Mouse (Mus musculus) C2C12 (cell line): Measurements from ENCODE around the gene 2410137M14Rik. TPM values are rescaled to one million over a fixed set of nuclear protein-coding genes. Genes with fewer than 3 reads are reported as not detected.
A peak's percentile ranks its signal among the peaks of the same experiment; 100 is the strongest.

Experiments
- H3K27me3 ChIP-seq: one replicate; pipeline ENCODE4 v1.6.1; 2011; ENCODE audit not compliant: control insufficient read depth, insufficient read depth, insufficient read length
- H3K36me3 ChIP-seq: one replicate; pipeline ENCODE4 v1.6.1; 2011; ENCODE audit not compliant: control insufficient read depth, insufficient read depth
- H3K4me3 ChIP-seq: one replicate; pipeline ENCODE4 v1.5.1; 2011; ENCODE audit warnings: mild to moderate bottlenecking, control low read depth; ENCODE audit not compliant: poor library complexity, insufficient read depth, severe bottlenecking
- H3K79me2 ChIP-seq: one replicate; pipeline ENCODE4 v1.6.1; 2011; ENCODE audit not compliant: control insufficient read depth, insufficient read depth
- H3K79me3 ChIP-seq: one replicate; pipeline ENCODE4 v1.6.1; 2011; ENCODE audit warnings: low read depth, control low read depth
- H3ac ChIP-seq: one replicate; pipeline ENCODE3; 2011; ENCODE audit warnings: low read depth; ENCODE audit not compliant: control insufficient read depth, insufficient read length
- CEBPB ChIP-seq: IDR thresholded peaks from one replicate; pipeline ENCODE4 v1.6.1; 2011; ENCODE audit warnings: low read depth, mild to moderate bottlenecking, control low read depth, moderate library complexity
- CTCF ChIP-seq: IDR thresholded peaks from one replicate; pipeline ENCODE4 v1.5.1; 2011; ENCODE audit not compliant: control insufficient read depth, insufficient read depth, insufficient read length
- FOSL1 ChIP-seq: IDR thresholded peaks from one replicate; pipeline ENCODE4 v1.8.0; 2011; ENCODE audit warnings: mild to moderate bottlenecking, low read length; ENCODE audit not compliant: poor library complexity, insufficient read depth, severe bottlenecking
- MAX ChIP-seq: IDR thresholded peaks from one replicate; pipeline ENCODE4 v1.6.1; 2011; ENCODE audit warnings: mild to moderate bottlenecking, control low read depth
- MYOD1 ChIP-seq: IDR thresholded peaks from one replicate; pipeline ENCODE4 v1.6.1; 2011; ENCODE audit warnings: low read depth; ENCODE audit not compliant: control insufficient read depth, insufficient read length
- MYOG ChIP-seq: IDR thresholded peaks from one replicate; pipeline ENCODE4 v1.6.1; 2011; ENCODE audit not compliant: control insufficient read depth, insufficient read length; ENCODE audit errors: extremely low read depth
- USF1 ChIP-seq: IDR thresholded peaks from one replicate; pipeline ENCODE4 v1.6.1; 2011; ENCODE audit warnings: low read depth, mild to moderate bottlenecking, control low read depth, moderate library complexity
- polyA plus RNA-seq: library from polyadenylated mRNA; unstranded; fragments of >200 nt; fragmentation: generic; extraction: Trizol; gene quantifications from one replicate; pipeline ENCODE4 v1.2.1, GENCODE M21; 2012; ENCODE audit warnings: missing spikeins

2410137M14Rik gene
- polyA plus RNA-seq, 1 experiment: not detected

DNA sequence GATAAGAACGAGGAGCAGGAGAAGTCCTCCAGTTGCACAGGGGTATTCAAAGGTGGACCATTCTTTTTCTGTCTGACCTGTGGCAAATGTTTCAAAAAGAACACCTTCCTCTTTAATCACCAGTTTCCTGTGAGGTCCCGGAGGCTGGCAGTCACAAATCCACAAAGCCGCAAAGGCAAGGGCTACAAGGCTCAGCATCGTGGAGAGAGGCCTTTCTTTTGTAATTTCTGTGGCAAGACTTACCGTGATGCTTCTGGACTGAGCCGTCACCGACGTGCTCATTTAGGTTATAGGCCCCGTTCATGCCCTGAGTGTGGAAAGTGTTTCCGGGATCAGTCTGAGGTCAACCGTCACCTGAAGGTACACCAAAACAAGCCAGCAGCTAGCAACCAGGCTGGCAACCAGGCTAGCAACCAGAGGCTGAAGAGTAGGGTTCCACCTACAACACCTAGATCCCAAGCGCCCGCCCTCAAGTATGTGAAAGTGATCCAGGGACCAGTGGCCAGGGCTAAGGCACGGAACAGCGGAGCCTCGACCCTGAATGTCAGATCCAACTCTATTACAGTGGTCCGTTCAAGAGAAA is 28.5 kb upstream of the 2410137M14Rik start:
- Histone ChIP-seq H3K79me2 (no peaks in the 10 kb centered on the region), H3K4me3 (no peak overlapping the region), H3K27me3 (no peaks in the 10 kb centered on the region), H3K36me3 (peaks cover 26% of the 10 kb centered on the region), H3K79me3 (no peaks in the 10 kb centered on the region), H3ac (no peak overlapping the region)
- no peak for TF ChIP-seq CTCF
- TF ChIP-seq MYOG: no peak
- no peak for TF ChIP-seq CEBPB
- TF ChIP-seq MAX: no peak
- no peak for TF ChIP-seq FOSL1
- TF ChIP-seq MYOD1: no peak
- TF ChIP-seq USF1: no peak

- no peak overlapping the region for H3ac ChIP-seq
- no peaks in the 10 kb centered on the region for H3K79me3 ChIP-seq
- peaks cover 5% of the 10 kb centered on the region for H3K79me2 ChIP-seq
- no peak overlapping the region for H3K4me3 ChIP-seq
- H3K36me3 ChIP-seq: peaks cover 31% of the 10 kb centered on the region
- H3K27me3 ChIP-seq: no peaks in the 10 kb centered on the region
- no peak for TF ChIP-seq MYOG
- TF ChIP-seq MAX: no peak
- no peak for TF ChIP-seq MYOD1
- no peak for TF ChIP-seq FOSL1
- TF ChIP-seq USF1: no peak
- no peak for TF ChIP-seq CTCF
- TF ChIP-seq CEBPB: no peak
Observed at GRCm38 (mm10) chr17:37008161-37008560, 27.1 kb upstream of the 2410137M14Rik start.

DNA sequence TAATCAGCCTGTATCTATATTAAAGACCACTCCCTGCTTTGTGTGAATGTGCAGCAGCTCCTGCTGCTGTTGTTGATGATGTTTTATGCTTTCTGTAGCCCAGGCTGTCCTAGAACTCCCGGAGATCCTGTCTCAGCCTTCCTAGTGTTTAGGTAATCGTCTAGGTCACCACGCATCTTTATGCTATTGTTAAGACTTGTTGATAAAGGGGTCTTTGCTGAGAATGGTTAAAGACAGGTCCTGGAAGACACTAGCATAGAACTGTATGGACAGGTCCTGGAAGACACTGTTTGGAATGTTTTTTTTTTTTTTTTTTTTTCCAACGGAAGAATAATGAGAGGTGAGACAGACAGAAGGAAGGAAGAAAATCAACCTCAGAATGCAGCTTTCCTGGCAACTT is 22.3 kb upstream of the 2410137M14Rik start:
- Histone ChIP-seq H3K36me3 (peaks cover 19% of the 10 kb centered on the region), H3K79me2 (peaks cover 9% of the 10 kb centered on the region), H3ac (peak overlapping the region; percentile 24), H3K79me3 (no peaks in the 10 kb centered on the region), H3K27me3 (no peaks in the 10 kb centered on the region), H3K4me3 (peak overlapping the region; percentile 42)
- no peak for TF ChIP-seq FOSL1
- no peak for TF ChIP-seq USF1
- TF ChIP-seq CTCF: no peak
- TF ChIP-seq MYOG: no peak
- TF ChIP-seq CEBPB: no peak
- TF ChIP-seq MAX: no peak
- TF ChIP-seq MYOD1: no peak

DNA sequence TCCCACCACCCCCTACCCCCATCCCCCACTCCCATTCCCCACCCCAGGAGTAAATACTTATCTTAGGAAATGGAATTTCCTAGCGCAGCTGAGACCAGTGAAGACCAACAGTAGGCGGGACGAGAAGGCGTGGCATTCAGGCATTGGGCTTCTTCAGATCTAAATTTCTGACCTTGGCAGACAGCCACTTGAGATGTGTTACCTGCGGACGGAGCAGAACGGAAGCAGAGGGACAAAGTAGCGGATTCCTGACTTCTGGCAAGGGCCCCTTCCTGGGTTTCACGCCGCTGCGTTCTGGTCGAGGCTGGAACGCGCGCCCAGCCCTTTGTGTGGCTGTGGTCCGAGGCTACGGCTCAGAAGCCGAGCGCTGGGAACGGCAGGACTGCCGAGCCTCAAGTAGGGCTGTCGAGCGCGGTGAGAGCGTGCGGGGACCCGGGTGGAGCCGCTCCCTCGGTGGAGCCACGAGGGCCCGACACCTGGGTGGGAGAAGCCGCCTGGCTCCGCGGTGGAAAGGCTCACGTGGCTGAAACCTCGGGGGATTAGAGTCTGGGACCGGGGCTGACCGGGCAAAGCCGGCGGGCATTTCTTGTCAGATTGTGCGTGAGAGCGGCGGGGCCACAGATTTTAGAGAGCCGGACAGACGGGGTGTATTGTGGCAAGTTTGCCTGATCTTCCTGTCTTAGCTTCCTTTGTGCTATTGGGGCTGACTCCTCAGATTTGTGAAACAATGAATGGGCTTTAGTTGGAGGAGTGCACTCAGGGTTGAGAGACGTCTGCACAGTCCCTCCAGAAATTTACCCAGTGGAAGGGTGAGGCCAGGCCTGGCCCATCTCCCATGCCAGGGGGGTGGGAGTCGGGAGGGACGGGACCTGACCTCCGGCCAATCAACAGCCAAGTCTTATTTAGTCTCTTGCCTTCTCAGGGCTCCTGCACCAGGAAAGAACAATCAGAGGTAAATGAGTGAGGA is 21.6 kb upstream of the 2410137M14Rik start:
- Histone ChIP-seq H3K36me3 (peaks cover 15% of the 10 kb centered on the region), H3K79me3 (no peaks in the 10 kb centered on the region), H3K79me2 (peaks cover 9% of the 10 kb centered on the region), H3K27me3 (no peaks in the 10 kb centered on the region), H3K4me3 (peak overlapping the region; percentile 42), H3ac (peak overlapping the region; percentile 66)
- peak; percentile 52 for TF ChIP-seq MAX
- no peak for TF ChIP-seq USF1

- H3K79me3 ChIP-seq: no peaks in the 10 kb centered on the region
- peaks cover 5% of the 10 kb centered on the region for H3K36me3 ChIP-seq
- peak within 1 kb of the TSS; percentile 42 for H3K4me3 ChIP-seq
- no peak for TF ChIP-seq MYOG
- TF ChIP-seq FOSL1: no peak
- no peak for TF ChIP-seq USF1
- no peak for TF ChIP-seq MAX
- TF ChIP-seq CEBPB: no peak
- no peak for TF ChIP-seq CTCF
- TF ChIP-seq MYOD1: no peak
- H3ac ChIP-seq: no peak within 1 kb of the TSS
- H3K27me3 ChIP-seq: no peaks in the 10 kb centered on the region
- H3K79me2 ChIP-seq: peaks cover 9% of the 10 kb centered on the region
Observed at GRCm38 (mm10) chr17:37000863-37001262, 19.8 kb upstream of the 2410137M14Rik start, which contains the start of gene Zfp57. Gene Zfp57, plus strand, starts transcription at chr17:37001163.
